Mouse (Mus musculus): ENCODE data around the gene F11r. TPM values are rescaled to one million over a fixed set of nuclear protein-coding genes. Genes with fewer than 3 reads are reported as not detected.

F11r gene
- total RNA-seq, 2 experiments from 2014 or later, result 4.2 to 6.0 TPM

GRCm38 (mm10) chr1:171441466-171442412, 4.4 kb downstream of the F11r start:
- no peak for TF ChIP-seq CTCF (IDR thresholded peaks at IDR 0.05)

GRCm38 (mm10) chr1:171442413-171442760, 5.1 kb downstream of the F11r start:
- H3K4me3 ChIP-seq, result peak overlapping the region; percentile 57
- no peak for DNase-seq

More at GRCm38 (mm10) chr1:171441466-171442412, 4.4 kb downstream of the F11r start:
- peak overlapping the region; percentile 75 for H3K27ac ChIP-seq
- no peak for DNase-seq
- peak overlapping the region; percentile 57 for H3K4me3 ChIP-seq
- intact Hi-C loops (cut with DNase I), result no loop called here

GRCm38 (mm10) chr1:171445050-171445449, 7.7 kb downstream of the F11r start:
- no peak for DNase-seq
- intact Hi-C loops (cut with DNase I), result no loop called here
- Histone ChIP-seq H3K4me3 (no peak overlapping the region), H3K27ac (no peak overlapping the region)
- no peak for TF ChIP-seq CTCF (IDR thresholded peaks at IDR 0.05)

More at GRCm38 (mm10) chr1:171442413-171442760, 5.1 kb downstream of the F11r start:
- TF ChIP-seq CTCF (IDR thresholded peaks at IDR 0.05), result no peak
- intact Hi-C loops (cut with DNase I), result no loop called here
- peak overlapping the region; percentile 75 for H3K27ac ChIP-seq

GRCm38 (mm10) chr1:171446854-171447253, 9.5 kb downstream of the F11r start:
- TF ChIP-seq CTCF (IDR thresholded peaks at IDR 0.05), result no peak
- DNase-seq, result no peak
- Histone ChIP-seq H3K27ac (peak overlapping the region; percentile 24; the same call in 1 of the 2 replicates), H3K4me3 (no peak overlapping the region)
- intact Hi-C loops (cut with DNase I), result no loop called here

- H3K27ac ChIP-seq, result no peak overlapping the region; the same call in 1 of the 2 replicates
- H3K4me3 ChIP-seq, result 0 out of 2 replicates have a peak overlapping the region, but pooled peaks have one; percentile 21
- intact Hi-C loops (cut with DNase I), result no loop called here
- no peak for DNase-seq
- TF ChIP-seq CTCF (IDR thresholded peaks at IDR 0.05), result no peak
These were observed 10.4 kb downstream of the F11r start for GRCm38 (mm10) chr1:171447692-171448091.

GRCm38 (mm10) chr1:171450062-171450461, 12.7 kb downstream of the F11r start:
- Histone ChIP-seq H3K27ac (no peak overlapping the region), H3K4me3 (no peak overlapping the region)
- intact Hi-C loops (cut with DNase I), result no loop called here
- DNase-seq, result no peak
- TF ChIP-seq CTCF (IDR thresholded peaks at IDR 0.05), result no peak

GRCm38 (mm10) chr1:171451001-171451400, 13.7 kb downstream of the F11r start:
- no peak for DNase-seq
- intact Hi-C loops (cut with DNase I), result no loop called here
- Histone ChIP-seq H3K27ac (no peak overlapping the region), H3K4me3 (no peak overlapping the region)
- TF ChIP-seq CTCF (IDR thresholded peaks at IDR 0.05), result no peak

GRCm38 (mm10) chr1:171452522-171452921, 15.2 kb downstream of the F11r start:
- H3K27ac ChIP-seq, result peak overlapping the region; percentile 53; the same call in 1 of the 2 replicates
- H3K4me3 ChIP-seq, result no peak overlapping the region
- DNase-seq, result no peak
- intact Hi-C loops (cut with DNase I), result no loop called here
- TF ChIP-seq CTCF (IDR thresholded peaks at IDR 0.05), result no peak

GRCm38 (mm10) chr1:171452923-171453322, 15.6 kb downstream of the F11r start:
- no peak overlapping the region for H3K4me3 ChIP-seq
- intact Hi-C loops (cut with DNase I), result no loop called here
- TF ChIP-seq CTCF (IDR thresholded peaks at IDR 0.05), result no peak
- no peak for DNase-seq
- peak overlapping the region; percentile 53; the same call in 1 of the 2 replicates for H3K27ac ChIP-seq

GRCm38 (mm10) chr1:171454926-171455325, 17.6 kb downstream of the F11r start:
- no peak for DNase-seq
- H3K4me3 ChIP-seq, result no peak overlapping the region
- intact Hi-C loops (cut with DNase I), result no loop called here
- peak; percentile 6; the same call in 1 of the 2 replicates for TF ChIP-seq CTCF (IDR thresholded peaks at IDR 0.05)
- H3K27ac ChIP-seq, result no peak overlapping the region

- Histone ChIP-seq H3K27ac (no peak overlapping the region), H3K4me3 (no peak overlapping the region)
- no peak for DNase-seq
- intact Hi-C loops (cut with DNase I), result no loop called here
- no peak for TF ChIP-seq CTCF (IDR thresholded peaks at IDR 0.05)
These were observed 20.2 kb downstream of the F11r start for GRCm38 (mm10) chr1:171457568-171457967.

- no peak overlapping the region for H3K27ac ChIP-seq
- no peak for DNase-seq
- intact Hi-C loops (cut with DNase I), result no loop called here
- H3K4me3 ChIP-seq, result no peak overlapping the region
- TF ChIP-seq CTCF (IDR thresholded peaks at IDR 0.05), result no peak
These were observed 22.5 kb downstream of the F11r start for GRCm38 (mm10) chr1:171459791-171460190.
